Mouse (Mus musculus) heart, adult 2 months (tissue): ENCODE measurements around the gene Ltbp3. TPM values are rescaled to one million over a fixed set of nuclear protein-coding genes. Genes with fewer than 3 reads are reported as not detected.

Source experiments
- DNase-seq, 2 experiments: peaks; one replicate each; pipeline ENCODE4 v3.0.0; 2021
- H3K27ac ChIP-seq: fragments of 200-600 bp; 2 replicates; pipeline ENCODE4 v1.8.1; 2022
- H3K27me3 ChIP-seq: fragments of 200-500 bp; 2 replicates; pipeline ENCODE4 v1.6.1; 2012; ENCODE audit warnings: mild to moderate bottlenecking, low read length, inconsistent platforms, mixed read lengths; ENCODE audit not compliant: control insufficient read depth, insufficient read depth
- H3K36me3 ChIP-seq: fragments of 200-500 bp; 2 replicates; pipeline ENCODE4 v1.6.1; 2012; ENCODE audit warnings: low read length, inconsistent platforms; ENCODE audit not compliant: control insufficient read depth, insufficient read depth
- H3K4me1 ChIP-seq: fragments of 200-500 bp; 2 replicates; pipeline ENCODE4 v1.6.1; 2011; ENCODE audit warnings: low read length; ENCODE audit not compliant: control insufficient read depth, insufficient read depth
- H3K4me3 ChIP-seq: fragments of 200-600 bp; 2 replicates; pipeline ENCODE4 v1.8.1; 2022
- H3K79me2 ChIP-seq: fragments of 200-500 bp; replicated peaks from 2 replicates; pipeline ENCODE4 v1.6.1; 2012; ENCODE audit warnings: mild to moderate bottlenecking, inconsistent platforms, low read length, moderate library complexity, mixed read lengths; ENCODE audit not compliant: control insufficient read depth, insufficient read depth
- H3K9ac ChIP-seq: fragments of 200-500 bp; 2 replicates; pipeline ENCODE4 v1.6.1; 2012; ENCODE audit warnings: low read depth, mild to moderate bottlenecking, control low read depth, inconsistent platforms, low read length, mixed read lengths
- CTCF ChIP-seq: fragments of 200-600 bp; IDR thresholded peaks from 2 replicates; pipeline ENCODE4 v1.8.1; 2022; ENCODE audit warnings: antibody characterized with exemption, mild to moderate bottlenecking, moderate library complexity
- EP300 ChIP-seq: fragments of 200-500 bp; IDR thresholded peaks from 2 replicates; pipeline ENCODE4 v1.6.1; 2011; ENCODE audit warnings: low read depth, low read length, control low read depth; ENCODE audit not compliant: insufficient read depth
- POLR2A ChIP-seq: fragments of 200-500 bp; IDR thresholded peaks from 2 replicates; pipeline ENCODE4 v1.6.1; 2011; ENCODE audit warnings: mild to moderate bottlenecking, low read depth, low read length, control low read depth; ENCODE audit not compliant: insufficient read depth
- WGBS: fragments of 180-500 bp; shearing (Covaris S2); methylation state at CpG from one replicate; pipeline ENCODE4 v1.1.7; 2018; 5-methylcytosine and 5-hydroxymethylcytosine counted together
- intact Hi-C: fragments of 180-260 bp; cut with DNase I; formaldehyde crosslinking; loops from one replicate; pipeline ENCODE4 v1.15.1; 2025
- polyA plus RNA-seq: library from polyadenylated mRNA; depleted of rRNA; stranded (reverse); fragments of >200 nt; gene quantifications from 2 replicates; pipeline ENCODE4 v1.2.3, GENCODE M21; 2012
- total RNA-seq, 2 experiments: library from RNA; stranded (reverse); gene quantifications; 2 replicates each; pipeline ENCODE4 v1.2.3; 2021

Gene Ltbp3
- total and polyA plus RNA-seq, 3 experiments: 30.7 to 61.5 (median 34.2) TPM

DNA sequence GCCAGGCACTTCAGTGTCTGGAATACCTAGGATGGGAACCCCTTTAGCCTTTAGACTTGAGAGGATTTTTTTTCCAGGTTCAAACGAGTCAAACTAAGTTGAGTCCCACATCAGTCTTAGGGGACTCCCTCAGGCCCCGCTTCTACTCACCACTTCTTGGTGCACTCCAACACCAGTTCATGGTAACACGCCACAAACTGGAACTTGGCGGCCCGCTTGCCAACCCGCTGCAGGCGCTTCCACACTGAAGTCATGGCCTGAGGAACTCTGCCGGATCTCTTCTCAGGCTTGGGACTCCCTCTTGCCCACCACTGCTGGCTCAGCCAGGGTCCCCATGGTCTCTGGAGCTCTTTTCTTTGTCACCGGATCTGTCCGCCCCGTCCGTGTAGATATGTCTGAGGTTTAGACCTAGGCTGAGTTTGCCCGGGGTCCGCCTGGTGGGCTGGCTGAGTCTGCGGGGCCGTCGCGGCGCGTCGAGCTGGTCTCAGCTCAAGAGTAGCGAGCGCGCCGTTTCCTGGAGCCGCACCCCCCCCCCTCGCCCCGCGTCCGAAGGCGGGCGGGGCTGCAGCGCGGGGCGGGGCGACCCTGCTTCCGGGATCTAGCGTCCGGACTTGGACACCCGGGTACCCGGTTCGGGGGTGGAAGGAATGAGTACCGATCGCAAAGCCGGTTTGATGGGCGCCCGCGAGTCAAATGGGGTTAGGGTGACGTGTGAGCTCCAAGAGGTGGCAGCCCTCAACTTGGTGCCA lies 14.8 kb upstream of the Ltbp3 start, which contains the start of gene Ehbp1l1:
Ehbp1l1 (minus strand) TSS at position 551 of the 749 bp plus-strand sequence.
- H3K4me1 ChIP-seq: peaks cover 24% of the 10 kb centered on the region
- TF ChIP-seq POLR2A: peak; percentile 67
- TF ChIP-seq EP300: no peak
- 0 out of 2 replicates have a peak, but pooled peaks have one; percentile 11 for TF ChIP-seq CTCF
- under 1% methylated on average over 49 of the region's 49 CpGs for WGBS
- intact Hi-C loops: loop anchor here (5.0 kb wide), 4 partner anchors 79 to 401 kb away; partner anchors contain the start of genes Kat5 and Snx15
- H3K27ac ChIP-seq: peak within 1 kb of the TSS; percentile 95
- H3K79me2 ChIP-seq: no peaks in the 10 kb centered on the region; the same call in 1 of the 2 replicates
- DNase-seq: peak; percentile 86 to 89
- H3K36me3 ChIP-seq: no peaks in the 10 kb centered on the region
- H3K4me3 ChIP-seq: peak within 1 kb of the TSS; percentile 73
- peak within 1 kb of the TSS; percentile 79 for H3K9ac ChIP-seq
- no peaks in the 10 kb centered on the region for H3K27me3 ChIP-seq

DNA sequence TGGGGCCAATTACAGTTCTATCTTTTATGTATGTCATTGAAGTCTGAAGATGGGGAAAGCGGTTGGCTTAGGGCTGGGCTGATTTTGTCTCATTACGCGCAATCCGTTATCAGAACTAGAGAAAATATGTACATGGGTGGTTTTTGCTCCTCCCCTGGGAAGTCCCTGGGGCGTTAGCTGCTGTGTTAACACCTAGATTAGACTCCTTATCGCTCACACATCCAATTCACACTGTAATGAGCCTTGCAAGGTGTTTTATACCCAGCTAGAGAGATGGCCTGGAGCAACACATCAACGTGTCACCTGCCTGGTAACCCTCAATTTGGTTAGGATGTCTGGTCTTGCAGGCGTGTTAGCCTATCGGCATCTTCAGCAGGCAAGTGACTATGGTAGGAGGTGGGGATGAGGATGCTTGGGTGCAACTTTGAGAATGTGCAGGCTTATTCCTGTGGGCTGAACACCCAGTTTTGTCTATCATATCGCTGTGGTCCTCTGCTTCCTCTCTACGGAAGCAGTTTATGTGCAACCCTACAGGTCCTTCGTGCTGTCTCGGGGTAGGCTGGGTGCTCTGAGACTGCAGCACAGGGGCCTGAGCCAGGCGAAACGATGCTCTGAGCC lies 13.6 kb upstream of the Ltbp3 start:
- no peak for DNase-seq
- peak overlapping the region; percentile 37 for H3K9ac ChIP-seq
- intact Hi-C loops: loop anchor here (1.0 to 5.0 kb wide), 5 partner anchors 35 to 400 kb away; partner anchors contain the start of genes Kat5 and Snx15
- no peaks in the 10 kb centered on the region for H3K27me3 ChIP-seq
- TF ChIP-seq POLR2A: no peak
- TF ChIP-seq CTCF: no peak
- TF ChIP-seq EP300: no peak
- no peaks in the 10 kb centered on the region for H3K36me3 ChIP-seq
- WGBS: 36% methylated on average over 15 of the region's 15 CpGs
- peaks cover 26% of the 10 kb centered on the region for H3K4me1 ChIP-seq
- H3K27ac ChIP-seq: peak overlapping the region; percentile 95
- peak overlapping the region; percentile 73 for H3K4me3 ChIP-seq
- H3K79me2 ChIP-seq: no peaks in the 10 kb centered on the region

DNA sequence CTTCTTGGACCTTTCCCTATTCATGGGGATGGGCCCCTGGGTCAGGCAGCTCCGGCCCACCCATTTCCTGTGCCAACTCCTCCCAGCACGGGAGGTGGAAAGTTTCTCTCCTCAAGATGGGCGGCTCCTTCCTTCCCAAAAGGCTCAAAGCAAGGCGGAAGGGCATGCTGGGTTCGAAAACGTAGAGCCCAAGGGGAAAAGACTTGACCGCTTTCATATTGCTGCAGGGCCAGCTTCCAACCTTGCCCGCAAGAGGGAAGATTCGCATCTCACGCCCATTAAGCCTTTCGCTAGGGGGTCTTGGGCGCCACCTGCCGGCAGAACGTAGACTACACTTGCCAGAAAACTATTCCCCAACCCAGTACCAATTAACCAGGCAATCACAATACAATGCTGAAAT lies 13.0 kb upstream of the Ltbp3 start:
- Histone ChIP-seq H3K4me3 (peak overlapping the region; percentile 73), H3K4me1 (peaks cover 26% of the 10 kb centered on the region), H3K27ac (peak overlapping the region; percentile 95), H3K36me3 (no peaks in the 10 kb centered on the region), H3K79me2 (no peaks in the 10 kb centered on the region), H3K27me3 (no peaks in the 10 kb centered on the region), H3K9ac (peak overlapping the region; percentile 91)
- DNase-seq: peak; percentile 90 to 95
- 2% methylated on average over 14 of the region's 14 CpGs for WGBS
- intact Hi-C loops: loop anchor here (1.0 to 5.0 kb wide), 7 partner anchors 16 to 400 kb away; partner anchors contain the start of genes Kat5, Scyl1 and Snx15
- TF ChIP-seq CTCF (peak; percentile 96), EP300 (peak; percentile 93), POLR2A (peak; percentile 45; the same call in 1 of the 2 replicates)

DNA sequence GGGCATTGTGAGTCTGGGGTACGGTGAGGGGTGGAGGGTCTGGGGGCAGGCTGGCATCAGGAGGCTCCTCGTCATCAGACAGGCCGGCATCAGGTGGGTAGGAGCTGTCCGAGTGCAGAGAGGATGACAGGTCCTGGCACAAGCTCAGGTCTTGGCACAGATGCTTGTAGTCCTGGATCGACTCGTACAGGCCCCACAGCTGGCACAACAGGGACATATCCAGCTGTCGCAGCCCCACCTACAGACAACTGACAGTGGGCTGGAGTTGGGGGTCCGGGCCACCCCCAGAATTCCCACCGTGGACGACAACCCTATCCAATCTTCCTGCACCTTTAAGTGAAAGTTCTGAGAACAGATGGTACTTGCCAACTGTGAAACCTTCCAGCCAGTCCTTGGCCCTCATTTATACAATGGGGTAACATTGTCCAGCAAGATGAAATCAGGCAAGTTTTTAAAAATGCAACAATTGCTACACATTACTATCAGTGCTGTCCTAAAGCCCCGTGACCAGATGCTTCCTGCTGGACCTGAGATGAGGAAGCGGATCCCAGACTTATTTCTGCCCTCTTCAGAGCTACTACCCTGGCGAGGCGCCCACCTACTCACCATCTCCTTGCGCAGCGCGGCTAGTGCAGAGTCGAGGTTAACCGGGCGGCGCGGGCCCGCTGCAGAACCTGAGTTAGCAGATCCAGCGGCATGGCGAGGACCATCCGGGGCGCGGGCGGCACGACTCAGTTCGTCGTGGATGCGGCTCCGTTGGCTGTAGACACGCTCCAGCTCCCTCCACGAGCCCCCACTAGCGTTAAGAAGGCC lies 11.9 kb upstream of the Ltbp3 start:
- peak; percentile 66 to 70 for DNase-seq
- WGBS: 2% methylated on average over 37 of the region's 37 CpGs
- Histone ChIP-seq H3K4me1 (peaks cover 25% of the 10 kb centered on the region), H3K27me3 (no peaks in the 10 kb centered on the region), H3K27ac (peak overlapping the region; percentile 95), H3K36me3 (no peaks in the 10 kb centered on the region), H3K9ac (peak overlapping the region; percentile 91), H3K79me2 (no peaks in the 10 kb centered on the region), H3K4me3 (peak overlapping the region; percentile 73)
- TF ChIP-seq CTCF (no peak), EP300 (no peak), POLR2A (no peak)
- intact Hi-C loops: loop anchor here (1.0 to 5.0 kb wide), 6 partner anchors 18 to 398 kb away; partner anchors contain the start of genes Kat5, Scyl1 and Snx15

DNA sequence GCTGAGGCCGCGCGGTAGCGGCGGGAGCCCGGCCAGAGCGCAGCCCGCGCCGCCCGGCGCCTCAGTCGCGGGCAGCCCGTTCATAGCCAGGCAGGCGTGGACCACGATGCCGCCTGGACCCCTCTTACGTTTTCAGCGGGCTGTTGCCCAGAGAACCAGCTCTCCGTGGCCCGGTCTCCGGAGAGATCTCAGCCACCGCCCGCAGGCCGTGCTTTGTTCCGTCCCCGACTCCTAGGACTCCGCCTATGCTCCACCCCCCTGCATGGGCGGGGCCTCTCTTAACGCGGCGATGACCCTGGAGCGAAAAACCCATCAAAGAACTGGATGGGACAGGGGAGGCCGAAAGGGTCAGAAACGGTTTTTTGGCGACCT lies 11.3 kb upstream of the Ltbp3 start, which contains the start of gene Fam89b:
Fam89b (minus strand) TSS at position 210 of the 372 bp plus-strand sequence.
- peak; percentile 96 for TF ChIP-seq POLR2A
- 0 out of 2 replicates have a peak, but pooled peaks have one; percentile 41 for TF ChIP-seq EP300
- TF ChIP-seq CTCF: 0 out of 2 replicates have a peak, but pooled peaks have one; percentile 3
- Histone ChIP-seq H3K79me2 (no peaks in the 10 kb centered on the region), H3K36me3 (no peaks in the 10 kb centered on the region), H3K27me3 (no peaks in the 10 kb centered on the region), H3K4me1 (peaks cover 20% of the 10 kb centered on the region), H3K4me3 (peak within 1 kb of the TSS; percentile 73), H3K27ac (peak within 1 kb of the TSS; percentile 95), H3K9ac (peak within 1 kb of the TSS; percentile 91)
- under 1% methylated on average over 37 of the region's 37 CpGs for WGBS
- peak; percentile 93 to 95 for DNase-seq
- intact Hi-C loops: loop anchor here (2.0 to 5.0 kb wide), 5 partner anchors 41 to 398 kb away; partner anchors contain the start of genes Kat5, Scyl1 and Snx15
